Mouse (Mus musculus): ENCODE data around the gene Cul3. TPM values are rescaled to one million over a fixed set of nuclear protein-coding genes. Genes with fewer than 3 reads are reported as not detected.
A peak's percentile ranks its signal among the peaks of the same experiment; 100 is the strongest.

Gene Cul3
- polyA plus RNA-seq, 1 experiment, result 79.7 TPM

GRCm38 (mm10) chr1:80335726-80336368 is 4.4 kb downstream of the Cul3 start:
- H3K4me3 ChIP-seq (replicated peaks; ENCODE audit: insufficient read depth, low read depth, low read length), result no peak overlapping the region
- 28% methylated on average over 1 of the region's 1 CpGs for WGBS

GRCm38 (mm10) chr1:80335118-80335517 is 5.2 kb downstream of the Cul3 start:
- Histone ChIP-seq H3K4me3 (replicated peaks; ENCODE audit: insufficient read depth, low read depth, low read length) (no peak overlapping the region), H3K27ac (ENCODE audit: insufficient read depth, low read length) (no peak overlapping the region), H3K4me1 (ENCODE audit: control insufficient read depth, insufficient read depth, low read length) (peaks cover 10% of the 10 kb centered on the region; the same call in 1 of the 2 replicates), H3K27me3 (ENCODE audit: control insufficient read depth, insufficient read depth, low read length) (no peaks in the 10 kb centered on the region)
- 96% methylated on average over 1 of the region's 1 CpGs for WGBS
- TF ChIP-seq CTCF (IDR thresholded peaks at IDR 0.05; ENCODE audit: borderline replicate concordance, insufficient read depth, low read depth, low read length) (no peak), POLR2A (IDR thresholded peaks at IDR 0.05; ENCODE audit: borderline replicate concordance, insufficient read depth, low read length) (no peak)
- no peak for DNase-seq

More at GRCm38 (mm10) chr1:80335726-80336368, 4.4 kb downstream of the Cul3 start:
- DNase-seq, result peak; percentile 29 to 39
- Histone ChIP-seq H3K27ac (ENCODE audit: insufficient read depth, low read length) (no peak overlapping the region), H3K27me3 (ENCODE audit: control insufficient read depth, insufficient read depth, low read length) (no peaks in the 10 kb centered on the region), H3K4me1 (ENCODE audit: control insufficient read depth, insufficient read depth, low read length) (peaks cover 10% of the 10 kb centered on the region; the same call in 1 of the 2 replicates)
- no peak for TF ChIP-seq CTCF (IDR thresholded peaks at IDR 0.05; ENCODE audit: borderline replicate concordance, insufficient read depth, low read depth, low read length)
- no peak for TF ChIP-seq POLR2A (IDR thresholded peaks at IDR 0.05; ENCODE audit: borderline replicate concordance, insufficient read depth, low read length)

GRCm38 (mm10) chr1:80330970-80331369 is 9.3 kb downstream of the Cul3 start:
- Histone ChIP-seq H3K27me3 (ENCODE audit: control insufficient read depth, insufficient read depth, low read length) (no peaks in the 10 kb centered on the region), H3K27ac (ENCODE audit: insufficient read depth, low read length) (no peak overlapping the region), H3K4me1 (ENCODE audit: control insufficient read depth, insufficient read depth, low read length) (peaks cover 6% of the 10 kb centered on the region; the same call in 1 of the 2 replicates), H3K4me3 (replicated peaks; ENCODE audit: insufficient read depth, low read depth, low read length) (no peak overlapping the region)
- no peak for TF ChIP-seq CTCF (IDR thresholded peaks at IDR 0.05; ENCODE audit: borderline replicate concordance, insufficient read depth, low read depth, low read length)
- no peak for TF ChIP-seq POLR2A (IDR thresholded peaks at IDR 0.05; ENCODE audit: borderline replicate concordance, insufficient read depth, low read length)
- no peak for DNase-seq
- WGBS, result 82% methylated on average over 2 of the region's 2 CpGs

GRCm38 (mm10) chr1:80325761-80326160 is 14.5 kb downstream of the Cul3 start:
- WGBS, result 66% methylated on average over 2 of the region's 2 CpGs
- H3K4me3 ChIP-seq (replicated peaks; ENCODE audit: insufficient read depth, low read depth, low read length), result no peak overlapping the region
- no peak overlapping the region for H3K27ac ChIP-seq (ENCODE audit: insufficient read depth, low read length)
- H3K27me3 ChIP-seq (ENCODE audit: control insufficient read depth, insufficient read depth, low read length), result no peaks in the 10 kb centered on the region
- TF ChIP-seq POLR2A (IDR thresholded peaks at IDR 0.05; ENCODE audit: borderline replicate concordance, insufficient read depth, low read length) (no peak), CTCF (IDR thresholded peaks at IDR 0.05; ENCODE audit: borderline replicate concordance, insufficient read depth, low read depth, low read length) (no peak)
- no peak for DNase-seq
- peaks cover 4% of the 10 kb centered on the region; the same call in 1 of the 2 replicates for H3K4me1 ChIP-seq (ENCODE audit: control insufficient read depth, insufficient read depth, low read length)

- no peaks in the 10 kb centered on the region for H3K27me3 ChIP-seq (ENCODE audit: control insufficient read depth, insufficient read depth, low read length)
- peaks cover 4% of the 10 kb centered on the region; the same call in 1 of the 2 replicates for H3K4me1 ChIP-seq (ENCODE audit: control insufficient read depth, insufficient read depth, low read length)
- H3K4me3 ChIP-seq (replicated peaks; ENCODE audit: insufficient read depth, low read depth, low read length), result no peak overlapping the region
- TF ChIP-seq POLR2A (IDR thresholded peaks at IDR 0.05; ENCODE audit: borderline replicate concordance, insufficient read depth, low read length) (no peak), CTCF (IDR thresholded peaks at IDR 0.05; ENCODE audit: borderline replicate concordance, insufficient read depth, low read depth, low read length) (no peak)
- DNase-seq, result no peak
- H3K27ac ChIP-seq (ENCODE audit: insufficient read depth, low read length), result no peak overlapping the region
Measured at GRCm38 (mm10) chr1:80324370-80324769, 15.9 kb downstream of the Cul3 start.

- DNase-seq, result no peak
- Histone ChIP-seq H3K27ac (ENCODE audit: insufficient read depth, low read length) (no peak overlapping the region), H3K4me1 (ENCODE audit: control insufficient read depth, insufficient read depth, low read length) (no peaks in the 10 kb centered on the region), H3K27me3 (ENCODE audit: control insufficient read depth, insufficient read depth, low read length) (no peaks in the 10 kb centered on the region), H3K4me3 (replicated peaks; ENCODE audit: insufficient read depth, low read depth, low read length) (no peak overlapping the region)
- TF ChIP-seq CTCF (IDR thresholded peaks at IDR 0.05; ENCODE audit: borderline replicate concordance, insufficient read depth, low read depth, low read length) (no peak), POLR2A (IDR thresholded peaks at IDR 0.05; ENCODE audit: borderline replicate concordance, insufficient read depth, low read length) (no peak)
- 89% methylated on average over 3 of the region's 3 CpGs for WGBS
Measured at GRCm38 (mm10) chr1:80315533-80316045, 24.7 kb downstream of the Cul3 start.

- TF ChIP-seq POLR2A (IDR thresholded peaks at IDR 0.05; ENCODE audit: borderline replicate concordance, insufficient read depth, low read length) (no peak), CTCF (IDR thresholded peaks at IDR 0.05; ENCODE audit: borderline replicate concordance, insufficient read depth, low read depth, low read length) (no peak)
- 76% methylated on average over 4 of the region's 4 CpGs for WGBS
- no peak for DNase-seq
Measured at GRCm38 (mm10) chr1:80293307-80293706, 47.0 kb downstream of the Cul3 start.

GRCm38 (mm10) chr1:80278731-80279130 is 61.5 kb downstream of the Cul3 start:
- no peak overlapping the region for H3K27ac ChIP-seq (ENCODE audit: insufficient read depth, low read length)
- H3K27me3 ChIP-seq (ENCODE audit: control insufficient read depth, insufficient read depth, low read length), result no peaks in the 10 kb centered on the region
- H3K4me3 ChIP-seq (replicated peaks; ENCODE audit: insufficient read depth, low read depth, low read length), result no peak overlapping the region
- no peak for DNase-seq
- TF ChIP-seq POLR2A (IDR thresholded peaks at IDR 0.05; ENCODE audit: borderline replicate concordance, insufficient read depth, low read length) (no peak), CTCF (IDR thresholded peaks at IDR 0.05; ENCODE audit: borderline replicate concordance, insufficient read depth, low read depth, low read length) (no peak)
- 88% methylated on average over 1 of the region's 1 CpGs for WGBS
- H3K4me1 ChIP-seq (ENCODE audit: control insufficient read depth, insufficient read depth, low read length), result no peaks in the 10 kb centered on the region

More at GRCm38 (mm10) chr1:80293307-80293706, 47.0 kb downstream of the Cul3 start:
- Histone ChIP-seq H3K4me3 (replicated peaks; ENCODE audit: insufficient read depth, low read depth, low read length) (no peak overlapping the region), H3K27ac (ENCODE audit: insufficient read depth, low read length) (no peak overlapping the region), H3K4me1 (ENCODE audit: control insufficient read depth, insufficient read depth, low read length) (no peaks in the 10 kb centered on the region), H3K27me3 (ENCODE audit: control insufficient read depth, insufficient read depth, low read length) (no peaks in the 10 kb centered on the region)
